Mouse (Mus musculus): Measurements from ENCODE around the gene Bcl2l1. TPM values are rescaled to one million over a fixed set of nuclear protein-coding genes. Genes with fewer than 3 reads are reported as not detected.

The Bcl2l1 gene
- polyA plus RNA-seq, 1 experiment from 2014 or later, result 74.3 TPM

DNA sequence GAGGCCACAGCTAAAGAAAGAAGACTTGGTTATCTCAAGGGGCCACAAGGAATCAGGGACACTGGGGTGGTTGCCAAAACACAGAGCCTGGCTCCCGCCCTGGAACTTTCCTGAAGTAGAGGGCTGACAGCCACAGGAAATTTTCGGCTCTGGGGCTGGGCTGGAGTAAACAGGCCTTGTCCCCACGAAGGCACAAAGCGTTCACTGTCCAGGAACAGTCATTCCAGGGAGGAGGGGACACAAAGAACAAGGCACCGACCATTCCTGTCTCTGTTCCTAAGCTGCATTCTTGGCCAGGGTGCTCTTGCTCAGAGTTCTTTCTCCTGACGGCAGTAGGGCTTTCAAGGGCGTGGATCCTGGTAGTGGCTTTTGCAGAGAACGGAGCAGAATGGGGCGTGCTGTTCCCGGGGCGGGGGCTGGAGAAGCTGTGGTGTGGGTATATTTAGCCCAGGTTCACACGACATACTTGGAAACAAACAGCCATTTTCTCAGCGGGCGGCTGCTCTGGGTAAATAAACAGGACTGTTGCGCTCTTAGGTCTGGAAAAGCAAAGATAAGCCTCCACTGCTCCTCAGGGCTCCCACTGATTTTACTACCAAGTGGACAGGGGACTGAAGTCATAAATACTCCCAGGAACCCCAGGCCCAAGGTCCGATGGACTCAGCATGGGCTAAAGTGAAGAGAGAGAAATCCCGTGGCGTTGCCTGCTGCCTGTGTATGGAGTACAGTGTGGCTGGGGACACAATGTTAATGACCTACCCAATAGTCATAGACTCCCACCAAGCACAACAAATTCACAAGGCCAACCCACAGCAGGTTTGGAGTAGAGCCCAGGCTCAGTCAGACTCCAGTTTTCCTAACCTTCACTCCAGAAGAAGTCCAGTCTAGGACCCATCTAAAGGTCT lies 45.8 kb downstream of the Bcl2l1 start:
- 10% methylated on average over 18 of the region's 18 CpGs for WGBS
- H3K4me2 ChIP-seq (ENCODE audit: low read depth, low read length), result peak overlapping the region; percentile 52

DNA sequence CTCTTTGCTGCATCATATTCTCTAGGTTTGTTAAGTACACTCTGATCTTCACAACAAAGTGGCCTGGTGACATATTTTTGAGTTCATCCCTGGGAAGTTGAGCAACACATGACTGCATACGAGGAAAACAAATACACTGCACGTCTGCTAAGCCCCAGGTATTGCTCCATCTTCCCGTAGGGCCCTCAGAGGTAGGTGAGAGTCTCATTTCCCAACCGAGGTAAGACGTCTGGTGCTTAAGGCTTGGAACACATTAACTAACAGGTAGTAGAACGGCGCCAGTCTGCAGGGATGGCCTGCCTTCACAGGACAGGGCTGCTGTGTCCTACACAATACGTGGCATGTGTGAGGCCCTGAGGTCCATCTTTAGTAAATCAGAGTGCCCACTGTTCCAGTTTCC lies 46.9 kb downstream of the Bcl2l1 start:
- H3K9ac ChIP-seq (ENCODE audit: low read length), result no peak overlapping the region; the same call in 1 of the 2 replicates
- no peak overlapping the region for H3K4me3 ChIP-seq (ENCODE audit: low read length)
- H3K4me1 ChIP-seq (ENCODE audit: control insufficient read depth, insufficient read depth, low read length), result peaks cover 37% of the 10 kb centered on the region
- no peaks in the 10 kb centered on the region; the same call in 1 of the 2 replicates for H3K36me3 ChIP-seq (ENCODE audit: control insufficient read depth, insufficient read depth)
- H3K27me3 ChIP-seq (ENCODE audit: control insufficient read depth, insufficient read depth, low read length), result no peaks in the 10 kb centered on the region
- H3K27ac ChIP-seq (ENCODE audit: low read length), result peak overlapping the region; percentile 98
- no peaks in the 10 kb centered on the region for H3K9me3 ChIP-seq (replicated peaks; ENCODE audit: control insufficient read depth, low read length)
- ATAC-seq (replicated peaks; ENCODE audit: extremely low read depth, insufficient read depth, low FRiP score), result no peak
- no peak overlapping the region for H3K4me2 ChIP-seq (ENCODE audit: low read depth, low read length)
- 83% methylated on average over 8 of the region's 8 CpGs for WGBS

More for the DNA sequence above, 45.8 kb downstream of the Bcl2l1 start:
- H3K27ac ChIP-seq (ENCODE audit: low read length), result peak overlapping the region; percentile 98
- H3K27me3 ChIP-seq (ENCODE audit: control insufficient read depth, insufficient read depth, low read length), result no peaks in the 10 kb centered on the region
- H3K4me3 ChIP-seq (ENCODE audit: low read length), result peak overlapping the region; percentile 2; the same call in 1 of the 2 replicates
- peaks cover 47% of the 10 kb centered on the region for H3K4me1 ChIP-seq (ENCODE audit: control insufficient read depth, insufficient read depth, low read length)
- no peaks in the 10 kb centered on the region for H3K9me3 ChIP-seq (replicated peaks; ENCODE audit: control insufficient read depth, low read length)
- H3K36me3 ChIP-seq (ENCODE audit: control insufficient read depth, insufficient read depth), result no peaks in the 10 kb centered on the region
- peak; percentile 73 for ATAC-seq (replicated peaks; ENCODE audit: extremely low read depth, insufficient read depth, low FRiP score)
- peak overlapping the region; percentile 52 for H3K9ac ChIP-seq (ENCODE audit: low read length)

DNA sequence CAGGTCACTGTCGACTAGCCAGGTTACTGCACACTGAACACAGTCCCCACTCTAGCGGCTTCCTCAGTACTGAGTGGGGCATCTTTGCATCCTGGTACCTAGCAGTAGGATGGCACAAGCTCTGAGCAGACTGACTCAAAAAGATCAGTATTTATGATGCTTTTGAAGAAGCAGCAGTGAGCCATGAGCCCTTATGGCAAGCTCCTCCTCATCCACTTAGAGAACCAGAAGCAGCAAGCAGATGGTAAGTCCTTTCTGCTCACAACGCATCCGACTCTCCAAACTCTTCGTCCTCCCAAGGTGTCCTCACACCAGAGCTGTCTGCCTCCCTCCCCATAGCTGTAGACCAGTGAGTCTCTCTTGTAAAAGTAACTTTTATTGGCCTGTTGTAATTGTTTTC lies 48.3 kb downstream of the Bcl2l1 start:
- Histone ChIP-seq H3K27me3 (ENCODE audit: control insufficient read depth, insufficient read depth, low read length) (no peaks in the 10 kb centered on the region), H3K9ac (ENCODE audit: low read length) (no peak overlapping the region), H3K36me3 (ENCODE audit: control insufficient read depth, insufficient read depth) (no peaks in the 10 kb centered on the region; the same call in 1 of the 2 replicates), H3K27ac (ENCODE audit: low read length) (no peak overlapping the region), H3K4me3 (ENCODE audit: low read length) (no peak overlapping the region), H3K9me3 (replicated peaks; ENCODE audit: control insufficient read depth, low read length) (no peaks in the 10 kb centered on the region), H3K4me1 (ENCODE audit: control insufficient read depth, insufficient read depth, low read length) (peaks cover 23% of the 10 kb centered on the region), H3K4me2 (ENCODE audit: low read depth, low read length) (no peak overlapping the region)
- no peak for ATAC-seq (replicated peaks; ENCODE audit: extremely low read depth, insufficient read depth, low FRiP score)
- WGBS, result 85% methylated on average over 5 of the region's 5 CpGs

DNA sequence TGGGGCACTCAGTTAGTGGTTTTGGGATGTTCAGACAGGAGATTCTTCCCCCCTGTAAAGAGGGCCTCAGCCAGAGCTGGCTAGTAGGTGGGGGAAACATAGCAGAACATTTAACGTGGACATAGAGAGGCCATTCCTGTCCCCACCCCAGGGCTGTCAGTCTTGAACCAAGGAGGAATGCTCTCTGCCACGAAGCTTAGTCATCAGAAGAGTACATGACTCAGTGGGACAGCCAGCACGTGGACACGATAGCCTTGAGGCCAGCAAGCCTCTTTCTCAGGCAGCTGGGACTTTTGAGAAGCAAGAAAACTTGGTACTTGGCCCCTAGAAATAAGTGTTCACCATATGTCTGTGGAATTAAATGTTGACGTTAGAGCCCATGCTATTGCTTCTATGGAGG lies 48.9 kb downstream of the Bcl2l1 start:
- Histone ChIP-seq H3K4me1 (ENCODE audit: control insufficient read depth, insufficient read depth, low read length) (peaks cover 17% of the 10 kb centered on the region), H3K4me2 (ENCODE audit: low read depth, low read length) (no peak overlapping the region), H3K4me3 (ENCODE audit: low read length) (no peak overlapping the region), H3K36me3 (ENCODE audit: control insufficient read depth, insufficient read depth) (no peaks in the 10 kb centered on the region; the same call in 1 of the 2 replicates), H3K9me3 (replicated peaks; ENCODE audit: control insufficient read depth, low read length) (no peaks in the 10 kb centered on the region), H3K9ac (ENCODE audit: low read length) (no peak overlapping the region), H3K27me3 (ENCODE audit: control insufficient read depth, insufficient read depth, low read length) (no peaks in the 10 kb centered on the region), H3K27ac (ENCODE audit: low read length) (no peak overlapping the region)
- no peak for ATAC-seq (replicated peaks; ENCODE audit: extremely low read depth, insufficient read depth, low FRiP score)
- 55% methylated on average over 5 of the region's 5 CpGs for WGBS

DNA sequence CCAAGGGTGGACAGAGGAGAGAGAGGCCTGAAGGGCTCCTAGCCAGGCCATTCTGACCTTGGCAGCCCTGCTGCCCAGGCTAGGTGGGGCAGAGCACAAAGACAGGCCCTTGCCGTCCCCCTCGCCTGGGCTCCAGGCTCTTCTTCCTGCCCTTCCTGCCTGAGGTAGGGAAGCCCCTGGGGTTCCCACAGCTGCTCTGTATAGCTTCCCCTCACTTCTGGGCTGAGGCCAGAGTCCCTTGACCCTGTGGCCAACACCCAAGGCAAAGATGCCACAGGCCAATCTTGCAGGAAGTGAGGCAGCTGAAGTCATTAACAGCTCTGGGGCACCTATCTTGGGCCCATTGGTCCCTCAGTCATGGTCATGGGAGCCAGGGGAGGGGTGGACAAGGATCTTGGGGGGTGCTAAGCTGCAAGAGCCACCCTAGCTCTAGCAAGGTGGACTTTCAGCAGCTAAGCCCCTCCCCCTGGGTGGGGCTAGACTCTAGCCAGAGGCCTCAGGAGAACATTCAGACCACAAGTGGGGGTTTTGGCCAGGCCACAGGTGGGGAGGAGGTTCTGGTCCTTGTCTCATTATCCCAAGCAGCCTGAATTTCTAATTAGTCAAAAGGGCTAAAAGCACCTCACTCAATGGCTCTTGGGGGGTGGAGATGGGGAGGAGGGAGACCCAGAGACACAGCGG lies 50.4 kb downstream of the Bcl2l1 start:
- Histone ChIP-seq H3K36me3 (ENCODE audit: control insufficient read depth, insufficient read depth) (no peaks in the 10 kb centered on the region; the same call in 1 of the 2 replicates), H3K4me1 (ENCODE audit: control insufficient read depth, insufficient read depth, low read length) (peaks cover 12% of the 10 kb centered on the region), H3K9ac (ENCODE audit: low read length) (no peak overlapping the region), H3K9me3 (replicated peaks; ENCODE audit: control insufficient read depth, low read length) (no peaks in the 10 kb centered on the region), H3K27me3 (ENCODE audit: control insufficient read depth, insufficient read depth, low read length) (no peaks in the 10 kb centered on the region), H3K4me3 (ENCODE audit: low read length) (no peak overlapping the region), H3K27ac (ENCODE audit: low read length) (no peak overlapping the region), H3K4me2 (ENCODE audit: low read depth, low read length) (no peak overlapping the region)
- ATAC-seq (replicated peaks; ENCODE audit: extremely low read depth, insufficient read depth, low FRiP score), result no peak
- WGBS, result 55% methylated on average over 3 of the region's 3 CpGs

DNA sequence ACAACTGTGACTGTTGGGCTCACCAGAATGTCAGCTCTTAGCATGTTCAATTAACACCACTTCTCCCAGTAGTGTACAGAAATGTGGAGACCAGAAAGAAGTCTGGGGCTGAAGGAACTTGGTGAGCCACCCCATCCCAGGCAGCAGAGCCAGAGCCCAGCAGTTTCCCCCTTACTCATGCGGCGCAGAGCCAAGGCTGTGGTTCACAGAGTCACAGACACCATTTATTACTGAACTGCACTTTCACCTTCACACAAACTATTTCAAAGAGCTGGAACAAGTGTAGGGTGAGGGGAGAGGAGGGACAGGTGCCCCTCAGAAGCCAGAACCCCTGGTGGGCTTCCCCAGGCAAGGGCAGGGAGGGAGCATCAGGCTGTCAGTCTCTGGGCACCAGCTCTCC lies 51.1 kb downstream of the Bcl2l1 start:
- no peak for ATAC-seq (replicated peaks; ENCODE audit: extremely low read depth, insufficient read depth, low FRiP score)
- Histone ChIP-seq H3K9me3 (replicated peaks; ENCODE audit: control insufficient read depth, low read length) (no peaks in the 10 kb centered on the region), H3K4me1 (ENCODE audit: control insufficient read depth, insufficient read depth, low read length) (peaks cover 5% of the 10 kb centered on the region), H3K4me3 (ENCODE audit: low read length) (no peak overlapping the region), H3K27ac (ENCODE audit: low read length) (no peak overlapping the region), H3K9ac (ENCODE audit: low read length) (no peak overlapping the region), H3K36me3 (ENCODE audit: control insufficient read depth, insufficient read depth) (no peaks in the 10 kb centered on the region; the same call in 1 of the 2 replicates), H3K4me2 (ENCODE audit: low read depth, low read length) (no peak overlapping the region), H3K27me3 (ENCODE audit: control insufficient read depth, insufficient read depth, low read length) (no peaks in the 10 kb centered on the region)
- WGBS, result 86% methylated on average over 2 of the region's 2 CpGs

DNA sequence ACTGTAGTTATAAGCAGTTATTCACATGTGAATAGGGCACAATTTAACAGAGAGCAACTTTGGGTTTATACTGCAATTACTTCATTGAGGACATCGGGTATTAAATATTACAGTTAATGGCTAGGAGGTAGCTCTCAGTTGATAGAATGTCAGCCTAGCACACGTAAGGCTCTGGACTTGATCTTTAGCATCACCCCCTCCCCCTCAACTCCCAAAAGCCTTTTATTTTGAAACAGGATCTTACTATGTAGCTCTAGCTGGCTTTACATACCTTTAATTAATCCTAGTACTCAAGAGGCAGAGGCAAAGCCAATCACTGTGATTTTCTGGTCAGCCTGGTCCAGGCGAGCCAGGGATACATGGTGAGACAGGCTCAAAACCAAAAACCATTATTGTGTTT lies 54.4 kb downstream of the Bcl2l1 start:
- no peak overlapping the region for H3K9ac ChIP-seq (ENCODE audit: low read length)
- ATAC-seq (replicated peaks; ENCODE audit: extremely low read depth, insufficient read depth, low FRiP score), result no peak
- H3K27me3 ChIP-seq (ENCODE audit: control insufficient read depth, insufficient read depth, low read length), result no peaks in the 10 kb centered on the region
- 88% methylated on average over 3 of the region's 3 CpGs for WGBS
- H3K4me3 ChIP-seq (ENCODE audit: low read length), result no peak overlapping the region
- H3K4me1 ChIP-seq (ENCODE audit: control insufficient read depth, insufficient read depth, low read length), result no peaks in the 10 kb centered on the region
- no peaks in the 10 kb centered on the region; the same call in 1 of the 2 replicates for H3K36me3 ChIP-seq (ENCODE audit: control insufficient read depth, insufficient read depth)
- H3K27ac ChIP-seq (ENCODE audit: low read length), result no peak overlapping the region
- H3K4me2 ChIP-seq (ENCODE audit: low read depth, low read length), result no peak overlapping the region
- no peaks in the 10 kb centered on the region for H3K9me3 ChIP-seq (replicated peaks; ENCODE audit: control insufficient read depth, low read length)

DNA sequence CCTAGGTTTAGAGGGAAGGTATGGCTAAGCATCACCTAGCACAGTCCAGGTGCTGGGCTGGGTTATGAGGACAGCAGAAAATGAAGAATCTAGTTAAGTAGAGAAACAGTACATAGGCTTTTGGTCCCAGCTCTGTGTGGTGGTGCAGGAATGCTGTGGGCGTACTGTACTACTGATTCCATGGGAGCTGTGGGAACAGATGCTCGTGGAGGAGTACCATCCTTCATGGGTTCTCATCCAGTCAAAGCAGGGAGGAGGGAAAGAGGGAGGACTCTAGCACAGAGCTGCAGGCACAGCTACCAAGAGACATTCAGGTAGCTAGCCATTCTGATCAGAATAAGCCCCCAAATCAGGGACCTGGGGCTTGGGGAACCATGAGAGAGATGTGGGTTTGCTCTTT lies 55.1 kb downstream of the Bcl2l1 start:
- Histone ChIP-seq H3K9me3 (replicated peaks; ENCODE audit: control insufficient read depth, low read length) (no peaks in the 10 kb centered on the region), H3K27ac (ENCODE audit: low read length) (no peak overlapping the region), H3K4me1 (ENCODE audit: control insufficient read depth, insufficient read depth, low read length) (no peaks in the 10 kb centered on the region), H3K36me3 (ENCODE audit: control insufficient read depth, insufficient read depth) (no peaks in the 10 kb centered on the region; the same call in 1 of the 2 replicates), H3K4me2 (ENCODE audit: low read depth, low read length) (no peak overlapping the region), H3K4me3 (ENCODE audit: low read length) (no peak overlapping the region), H3K27me3 (ENCODE audit: control insufficient read depth, insufficient read depth, low read length) (no peaks in the 10 kb centered on the region), H3K9ac (ENCODE audit: low read length) (no peak overlapping the region)
- no peak for ATAC-seq (replicated peaks; ENCODE audit: extremely low read depth, insufficient read depth, low FRiP score)
- WGBS, result 73% methylated on average over 2 of the region's 2 CpGs

DNA sequence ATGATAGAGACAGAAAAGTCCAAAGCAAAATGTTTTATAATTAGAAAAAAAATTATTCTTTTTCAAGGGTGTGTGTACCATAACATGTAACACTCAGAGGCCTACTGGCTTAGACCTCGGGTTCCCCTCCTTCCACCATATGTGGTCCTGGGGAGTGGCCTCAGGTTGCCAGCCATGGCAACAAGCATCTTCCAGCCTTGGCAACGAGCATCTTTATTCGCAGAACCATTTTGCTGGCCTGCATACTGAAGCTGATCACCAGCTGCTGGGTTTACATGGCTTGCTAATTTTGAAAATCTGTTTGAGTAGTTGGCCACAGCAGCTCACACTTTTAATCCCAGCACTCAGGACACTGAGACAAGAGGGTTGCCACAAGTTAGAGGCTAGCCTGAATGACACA lies 55.5 kb downstream of the Bcl2l1 start:
- Histone ChIP-seq H3K4me1 (ENCODE audit: control insufficient read depth, insufficient read depth, low read length) (no peaks in the 10 kb centered on the region), H3K4me3 (ENCODE audit: low read length) (no peak overlapping the region), H3K4me2 (ENCODE audit: low read depth, low read length) (no peak overlapping the region), H3K27me3 (ENCODE audit: control insufficient read depth, insufficient read depth, low read length) (no peaks in the 10 kb centered on the region), H3K27ac (ENCODE audit: low read length) (no peak overlapping the region), H3K9me3 (replicated peaks; ENCODE audit: control insufficient read depth, low read length) (no peaks in the 10 kb centered on the region), H3K36me3 (ENCODE audit: control insufficient read depth, insufficient read depth) (no peaks in the 10 kb centered on the region; the same call in 1 of the 2 replicates), H3K9ac (ENCODE audit: low read length) (no peak overlapping the region)
- WGBS, result 86% methylated on average over 3 of the region's 3 CpGs
- ATAC-seq (replicated peaks; ENCODE audit: extremely low read depth, insufficient read depth, low FRiP score), result no peak
